Mouse (Mus musculus): ENCODE results near the gene 2310034G01Rik.

Gene 2310034G01Rik

GRCm38 (mm10) chr19:46350168-46350932 is at the start of gene 2310034G01Rik:
2310034G01Rik (minus strand) TSS chr19:46350302.
- DNase-seq (ENCODE audit: low spot score): peak; percentile 41

GRCm38 (mm10) chr19:46399886-46400285 is 49.8 kb upstream of the 2310034G01Rik start:
- DNase-seq (ENCODE audit: low spot score): peak; percentile 50

DNA sequence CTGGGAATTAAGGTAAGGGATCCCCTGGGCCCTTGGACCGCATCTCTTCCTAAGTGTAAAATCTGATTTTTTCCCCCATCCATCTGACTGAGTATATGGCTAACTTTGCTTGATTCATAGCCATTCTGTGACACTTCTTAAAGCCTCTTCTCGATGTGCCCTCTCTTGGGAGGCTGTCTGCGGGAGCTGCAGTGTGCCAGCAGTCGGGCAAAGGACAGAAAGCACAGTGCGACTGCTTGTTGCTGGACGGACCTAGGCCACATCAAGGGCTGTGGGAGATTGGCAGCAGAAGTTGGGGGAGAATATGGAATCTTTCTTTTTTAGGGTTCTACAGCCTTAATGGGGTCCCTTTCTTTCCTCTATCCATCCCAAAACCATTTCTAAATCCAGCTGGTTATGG is 49.3 kb upstream of the 2310034G01Rik start:
- DNase-seq (ENCODE audit: low spot score): no peak

- no peak for DNase-seq (ENCODE audit: low spot score)
Measured at GRCm38 (mm10) chr19:46398401-46398800, 48.3 kb upstream of the 2310034G01Rik start.

GRCm38 (mm10) chr19:46397436-46398001 is 47.4 kb upstream of the 2310034G01Rik start:
- DNase-seq (ENCODE audit: low spot score): no peak

DNA sequence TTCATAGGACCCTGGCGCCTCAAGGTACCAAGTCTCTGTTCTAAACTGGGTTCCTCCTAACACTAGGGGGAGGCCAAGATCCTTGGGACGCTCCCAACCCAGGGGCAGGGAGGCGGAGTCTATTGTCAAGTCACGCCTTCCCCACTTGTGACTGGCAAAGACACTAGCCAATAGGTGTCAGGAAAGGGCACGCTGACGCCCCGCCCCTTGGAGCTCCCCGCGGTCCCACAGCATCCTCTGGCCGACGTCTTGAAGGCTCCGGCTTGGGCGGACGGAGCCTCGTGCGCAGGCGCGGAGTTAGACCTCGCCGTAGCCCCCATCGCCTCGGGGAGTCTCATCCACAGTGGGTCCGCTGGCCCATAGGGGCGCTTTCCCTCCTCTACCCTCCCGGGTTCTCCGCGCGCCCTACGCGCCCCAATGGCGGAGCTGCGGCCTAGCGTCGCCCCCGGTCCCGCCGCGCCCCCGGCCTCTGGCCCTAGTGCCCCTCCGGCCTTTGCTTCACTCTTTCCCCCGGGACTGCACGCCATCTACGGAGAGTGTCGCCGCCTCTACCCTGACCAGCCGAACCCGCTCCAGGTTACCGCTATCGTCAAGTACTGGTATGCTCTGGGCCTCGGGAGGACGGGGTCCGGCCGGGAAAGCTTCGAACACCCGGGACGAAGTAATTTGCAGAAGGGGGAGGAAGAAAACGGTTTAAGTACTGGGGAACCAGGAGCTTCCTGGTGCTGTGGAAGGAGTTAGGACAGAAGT is 46.8 kb upstream of the 2310034G01Rik start, which contains the start of gene Sufu:
Gene Sufu (plus strand): TSS at position 211 of the 750 bp plus-strand sequence.
- DNase-seq (ENCODE audit: low spot score): peak; percentile 98

DNA sequence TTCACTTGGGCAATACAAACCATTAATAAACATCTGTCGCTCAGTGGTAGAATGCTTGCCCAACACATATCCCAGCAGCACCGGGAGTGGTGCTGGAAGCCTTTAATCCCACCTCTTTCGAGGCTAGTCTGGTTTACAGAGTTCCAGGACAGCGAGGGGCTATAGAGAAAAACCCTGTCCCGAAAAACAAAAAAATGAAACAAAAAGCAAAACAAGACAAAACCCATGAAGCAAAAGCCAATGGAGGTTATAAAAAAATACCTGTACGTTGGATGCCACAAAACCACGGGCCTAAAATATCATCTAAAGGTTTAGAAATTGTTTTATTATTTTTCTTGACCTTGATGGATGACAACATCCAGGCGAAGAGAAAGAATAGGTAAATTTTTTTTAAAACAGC is 46.0 kb upstream of the 2310034G01Rik start:
- DNase-seq (ENCODE audit: low spot score): no peak

DNA sequence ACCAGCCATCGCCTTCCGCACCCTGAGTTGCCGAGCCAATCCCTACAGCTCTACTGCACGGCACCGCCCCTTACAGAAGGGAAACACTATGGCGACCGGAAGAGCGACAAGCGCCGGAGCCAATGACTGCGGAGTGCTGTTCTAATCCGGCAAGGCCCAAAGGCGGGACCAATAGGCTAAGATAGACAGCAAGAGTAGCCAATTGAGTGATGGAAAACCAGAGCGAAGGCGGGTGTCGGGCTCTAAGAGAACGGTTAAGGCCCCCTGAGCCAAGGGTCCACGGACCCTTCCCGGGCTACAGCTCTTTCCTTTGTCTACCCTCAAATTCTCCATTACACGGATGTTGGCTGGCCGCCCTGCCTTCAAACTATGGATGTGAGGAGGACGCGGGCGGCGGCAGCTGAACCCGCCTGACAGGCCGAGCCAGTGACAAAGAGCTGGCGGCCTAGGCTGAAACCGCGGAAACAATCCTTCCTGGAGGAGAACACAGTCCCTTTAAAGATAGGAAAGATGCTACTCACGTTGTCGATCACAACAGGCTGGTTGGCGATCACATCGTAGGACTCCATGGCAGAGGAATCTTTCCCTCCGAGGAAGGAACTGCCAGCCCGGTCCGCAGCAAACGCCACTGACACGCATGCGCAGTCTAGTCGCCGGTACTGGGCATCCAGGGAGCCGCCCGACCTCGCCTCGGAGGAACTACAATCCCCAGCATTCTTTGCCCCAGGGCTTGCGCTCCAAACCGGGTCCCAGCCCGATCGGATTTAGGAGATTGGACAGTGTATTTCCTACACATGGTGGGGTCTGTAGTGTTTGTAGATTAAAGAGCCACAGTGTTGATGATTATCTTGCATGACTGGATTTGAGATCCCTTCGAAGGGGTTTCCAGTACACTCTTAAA is 45.3 kb upstream of the 2310034G01Rik start, which contains the start of gene Actr1a:
Gene Actr1a (minus strand): TSS at position 640 of the 901 bp plus-strand sequence.
- DNase-seq (ENCODE audit: low spot score): peak; percentile 98

DNA sequence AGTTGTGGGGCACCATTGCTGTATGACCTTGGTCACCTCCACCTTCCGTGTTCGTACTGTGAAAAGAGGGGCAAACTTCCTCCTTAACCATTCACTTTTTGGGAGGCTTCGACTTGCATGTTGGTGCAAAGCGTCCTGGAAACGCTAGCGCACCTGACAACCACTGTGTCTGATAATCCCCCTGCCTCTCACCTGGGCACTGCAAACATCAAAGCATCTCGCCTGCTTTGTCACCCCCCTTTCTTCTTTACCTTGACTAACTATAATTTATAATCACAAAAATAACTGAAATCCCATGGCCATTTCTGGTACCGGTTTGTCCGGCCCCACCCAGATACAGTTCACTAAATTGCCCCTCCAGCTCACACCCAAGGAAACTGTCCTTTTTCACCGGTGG is 44.6 kb upstream of the 2310034G01Rik start:
- DNase-seq (ENCODE audit: low spot score): no peak

GRCm38 (mm10) chr19:46392018-46392417 is 41.9 kb upstream of the 2310034G01Rik start:
- DNase-seq (ENCODE audit: low spot score): peak; percentile 56

DNA sequence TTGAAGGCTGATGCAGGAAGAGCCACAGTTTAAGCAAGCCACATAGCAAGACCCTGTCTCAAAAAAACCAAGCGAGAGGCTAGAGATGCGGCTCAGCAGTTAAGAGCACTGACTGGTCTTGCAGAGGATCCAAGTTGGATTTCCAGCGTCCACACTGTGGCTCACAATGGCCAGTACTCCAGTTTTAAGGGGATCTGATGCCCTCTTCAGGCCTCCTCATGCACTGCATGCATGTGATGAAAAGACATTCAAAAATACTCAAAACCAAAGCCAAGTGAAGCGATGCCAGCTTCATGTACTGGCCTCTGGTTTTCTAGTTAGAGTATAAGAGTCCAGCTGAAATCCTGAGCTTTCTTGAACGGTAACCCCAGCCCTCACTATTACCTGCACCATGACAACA is 39.8 kb upstream of the 2310034G01Rik start:
- DNase-seq (ENCODE audit: low spot score): no peak

- no peak for DNase-seq (ENCODE audit: low spot score)
Measured at GRCm38 (mm10) chr19:46382275-46382674, 32.2 kb upstream of the 2310034G01Rik start.

GRCm38 (mm10) chr19:46375891-46376290 is 25.8 kb upstream of the 2310034G01Rik start:
- no peak for DNase-seq (ENCODE audit: low spot score)

DNA sequence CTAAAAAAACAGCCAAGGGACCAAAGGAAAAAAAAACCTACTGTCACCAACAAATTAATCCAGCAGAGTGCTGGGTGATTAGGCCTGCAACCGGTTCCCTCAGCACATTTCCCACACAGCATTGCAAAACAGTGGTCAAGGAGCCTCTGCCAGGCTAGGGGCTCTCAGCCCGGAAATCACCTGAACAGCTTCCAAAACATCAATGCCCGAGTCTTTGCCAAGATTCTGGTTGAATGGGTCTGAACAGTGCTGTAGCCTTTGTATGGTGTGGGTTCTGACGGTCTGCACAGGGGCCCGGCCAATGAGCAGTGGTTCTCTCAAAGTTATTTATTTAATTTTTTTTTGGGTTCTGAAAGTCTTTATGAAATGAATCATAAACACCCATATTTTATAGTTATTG is 25.4 kb upstream of the 2310034G01Rik start:
- peak; percentile 44 for DNase-seq (ENCODE audit: low spot score)

- no peak for DNase-seq (ENCODE audit: low spot score)
Measured at GRCm38 (mm10) chr19:46374477-46375088, 24.5 kb upstream of the 2310034G01Rik start.

- peak; percentile 81 for DNase-seq (ENCODE audit: low spot score)
Measured at GRCm38 (mm10) chr19:46369204-46369603, 19.1 kb upstream of the 2310034G01Rik start.

- no peak for DNase-seq (ENCODE audit: low spot score)
Measured at GRCm38 (mm10) chr19:46367798-46368590, 17.9 kb upstream of the 2310034G01Rik start.

DNA sequence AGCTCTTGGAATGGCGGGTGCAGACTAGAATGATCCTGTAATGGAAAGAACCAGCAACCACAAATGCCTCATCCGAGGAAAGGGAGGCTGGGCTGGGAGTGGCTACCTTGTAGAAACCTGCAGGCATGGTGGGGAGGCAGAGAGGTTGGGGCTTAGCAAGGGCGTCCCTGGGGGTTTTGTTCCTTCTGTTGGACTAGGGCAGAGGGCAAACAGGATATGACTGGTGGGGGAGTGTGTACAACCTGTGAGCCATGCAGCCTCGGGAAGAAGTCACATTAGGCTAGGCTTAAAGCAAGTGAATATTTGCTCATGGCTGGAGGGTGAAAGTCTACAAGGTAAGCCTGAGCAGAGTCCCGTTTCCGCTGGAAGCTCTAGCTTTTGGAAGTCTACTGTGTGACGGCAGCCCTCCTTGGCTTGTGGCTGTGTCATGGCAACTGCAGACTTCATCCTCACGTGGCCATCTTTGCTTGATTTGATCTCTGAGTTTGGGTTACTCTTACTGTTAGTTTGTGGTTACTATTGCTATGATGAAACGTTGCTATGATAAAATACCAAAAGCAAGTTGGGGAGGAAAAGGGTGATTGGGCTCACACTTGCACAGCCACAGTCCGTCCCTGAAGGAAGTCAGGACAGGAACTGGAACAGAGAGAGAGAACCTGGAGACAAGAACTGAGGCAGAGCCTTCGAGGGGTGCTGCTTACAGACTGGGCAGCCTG is 13.3 kb upstream of the 2310034G01Rik start:
- DNase-seq (ENCODE audit: low spot score): no peak

DNA sequence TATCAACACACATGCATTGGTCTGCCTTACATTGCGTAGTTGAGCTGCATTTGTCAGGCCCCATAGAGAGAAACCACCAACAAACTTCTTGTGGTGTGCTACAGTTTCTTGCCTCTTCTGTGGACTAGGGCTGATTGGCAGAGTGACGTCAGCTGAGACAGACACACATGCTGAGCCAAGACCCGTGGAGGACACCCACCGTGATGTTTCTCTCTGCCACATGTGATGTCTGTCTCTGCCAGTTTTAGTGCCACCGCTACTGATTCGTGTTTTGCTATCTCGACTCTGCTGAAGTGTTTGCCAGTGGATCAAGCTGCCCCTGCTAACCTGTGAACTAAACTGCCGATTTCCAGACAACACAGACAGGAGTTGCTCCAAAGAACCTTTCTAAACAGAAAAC is 12.0 kb upstream of the 2310034G01Rik start:
- no peak for DNase-seq (ENCODE audit: low spot score)

- no peak for DNase-seq (ENCODE audit: low spot score)
Measured at GRCm38 (mm10) chr19:46358381-46358780, 8.3 kb upstream of the 2310034G01Rik start.
